Mouse (Mus musculus) left cerebral cortex, postnatal 10 days (tissue): ENCODE measurements around the gene Tex22. TPM values are rescaled to one million over a fixed set of nuclear protein-coding genes. Genes with fewer than 3 reads are reported as not detected.

Experiments used
- DNase-seq, 2 experiments: peaks; one replicate each; pipeline ENCODE4 v3.0.0; 2021 to 2022; ENCODE audit warnings: low spot score in 2 of 2, mixed read lengths in 1 of 2; ENCODE audit errors: extremely low spot score in 1 of 2
- intact Hi-C: fragments of 180-260 bp; cut with DNase I; formaldehyde crosslinking; loops from one replicate; pipeline ENCODE4 v1.15.1; 2025
- total RNA-seq, 2 experiments: library from RNA; stranded (reverse); gene quantifications; 2 replicates each; pipeline ENCODE4 v1.2.3; 2021

Gene Tex22
- total RNA-seq, 2 experiments from 2014 or later, result 0.41 to 0.73 TPM

DNA sequence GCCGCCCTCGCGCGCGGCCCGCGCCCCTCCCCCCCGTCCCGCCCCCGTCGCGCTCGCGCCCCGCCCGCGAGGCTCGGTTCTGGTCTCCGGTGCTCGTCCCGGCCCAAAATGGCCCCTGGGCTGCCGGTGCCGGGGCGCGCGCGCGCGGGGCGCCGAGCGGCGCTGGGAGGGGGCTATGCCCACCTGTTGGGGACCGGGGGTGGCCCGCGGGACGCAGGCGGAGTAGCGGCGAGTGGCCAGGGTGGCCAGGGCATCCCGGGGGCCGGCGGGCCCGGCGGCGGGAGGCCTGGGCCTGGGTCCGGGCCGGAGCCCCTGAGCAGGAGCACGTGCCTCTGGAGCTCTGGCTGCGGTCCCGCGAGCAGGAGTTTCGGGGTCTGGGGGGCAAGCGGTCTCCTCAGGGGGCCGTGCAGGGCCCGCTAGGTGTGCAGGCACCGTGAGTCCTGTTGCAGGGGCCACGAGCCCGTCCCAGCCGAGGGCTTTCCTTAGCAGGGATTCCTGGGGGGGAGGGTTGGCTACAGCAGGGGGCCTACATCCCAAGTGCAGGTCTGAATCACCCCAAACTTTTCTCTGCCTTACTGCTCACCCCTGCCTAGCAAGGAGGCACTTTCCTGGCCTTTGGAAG, 24.3 kb downstream of the Tex22 start:
- DNase-seq, result peak in 1 of 2 experiments; percentile 55
- intact Hi-C loops, result no loop called here

DNA sequence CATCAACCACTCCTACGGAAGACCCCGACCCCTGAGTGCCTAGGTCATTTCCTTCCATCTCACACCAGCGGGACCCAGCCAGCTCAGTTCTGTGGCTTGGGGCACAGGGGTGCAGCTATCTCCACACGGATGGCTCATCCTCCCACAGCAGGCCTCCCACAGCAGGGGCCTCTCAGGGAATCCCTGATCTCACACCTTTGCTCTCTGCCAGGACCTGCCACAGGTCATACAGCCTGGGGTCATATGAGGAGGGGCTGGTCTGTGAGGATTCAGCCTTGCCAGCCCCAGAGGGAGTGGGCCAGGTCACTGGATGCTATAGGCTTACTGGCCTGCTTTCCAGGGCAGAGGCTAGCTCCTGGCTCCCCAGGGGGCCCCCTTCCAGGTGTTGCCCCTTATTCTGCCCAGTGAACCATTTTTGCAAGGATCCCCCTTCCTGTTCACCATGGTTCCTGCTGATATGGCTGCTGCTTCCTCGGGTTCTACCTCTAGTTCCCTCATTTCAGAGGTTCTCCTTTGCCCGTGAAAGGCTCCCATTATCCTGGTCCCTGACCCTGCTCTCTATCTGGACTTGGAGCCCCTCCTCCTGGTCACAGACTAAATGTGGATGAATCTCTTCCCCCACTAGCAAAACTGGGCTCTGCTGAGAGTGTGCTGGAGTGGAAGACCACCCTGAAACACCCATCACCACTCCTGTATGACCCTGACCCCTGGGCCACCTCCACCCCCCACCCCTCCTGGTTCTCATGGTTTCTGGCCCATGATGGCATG, 25.4 kb downstream of the Tex22 start:
- intact Hi-C loops, result no loop called here
- no peak for DNase-seq

DNA sequence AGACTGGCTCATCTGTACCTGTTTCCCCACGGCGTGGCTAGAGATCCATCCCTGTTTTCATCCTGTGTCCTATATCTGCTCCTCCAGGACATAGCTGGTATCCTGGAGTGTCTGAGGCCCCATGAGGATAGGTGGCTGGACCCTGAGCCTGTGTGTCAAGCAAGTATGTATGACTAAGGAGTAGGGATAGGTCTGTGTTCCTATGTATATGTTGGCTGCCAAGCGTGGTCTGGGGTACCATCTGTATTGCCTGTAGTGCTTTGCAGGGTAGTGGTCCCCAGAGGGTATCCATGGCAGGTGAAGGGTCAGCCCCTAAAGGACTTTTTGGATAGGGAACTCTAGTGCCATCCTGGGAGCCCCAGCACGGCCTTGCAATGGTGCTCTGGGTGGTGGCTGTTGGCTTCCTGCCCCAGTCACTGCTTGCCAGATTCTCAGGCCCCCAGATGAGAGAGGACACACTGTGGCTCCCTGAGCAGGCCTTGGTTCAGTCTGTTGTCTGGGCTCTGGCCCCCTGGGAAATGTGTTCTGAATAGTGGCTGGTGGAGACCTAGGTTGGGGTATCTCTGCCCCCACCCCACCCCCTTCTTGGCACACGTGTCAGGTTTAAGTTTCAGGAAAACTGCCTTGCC, 26.3 kb downstream of the Tex22 start:
- intact Hi-C loops, result no loop called here
- DNase-seq, result peak in 1 of 2 experiments; percentile 62

DNA sequence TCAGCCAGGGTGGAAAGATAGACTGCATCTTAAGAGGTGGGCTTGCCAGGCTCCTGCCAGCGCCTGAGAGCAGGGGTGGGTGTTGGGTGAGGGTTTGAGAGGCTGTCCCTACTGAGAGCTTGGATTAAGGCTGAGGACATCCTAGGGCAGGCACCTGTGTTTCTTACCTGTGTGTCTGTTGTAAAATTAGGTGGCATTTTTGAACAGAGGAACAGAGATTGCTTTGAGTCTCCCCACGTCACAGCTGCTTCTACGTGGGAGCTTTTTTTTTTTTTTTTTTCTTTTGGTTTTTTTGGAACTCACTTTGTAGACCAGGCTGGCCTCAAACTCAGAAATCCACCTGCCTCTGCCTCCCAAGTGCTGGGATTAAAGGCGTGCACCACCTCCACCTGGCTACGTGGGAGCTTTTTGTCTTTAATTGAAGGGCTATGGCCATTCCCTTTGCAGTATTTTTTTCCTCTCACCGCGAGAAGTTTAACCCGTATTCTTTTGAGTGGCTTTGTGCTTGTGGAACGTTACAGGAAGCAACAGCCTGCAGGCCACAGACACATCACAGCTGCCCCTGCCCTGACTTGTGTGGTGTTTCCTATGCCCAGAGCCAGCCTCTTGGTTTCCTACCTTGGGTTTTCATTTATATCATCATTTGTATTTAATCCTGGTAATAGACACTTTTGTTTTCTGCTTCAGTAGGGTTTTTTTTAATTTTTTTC, 27.1 kb downstream of the Tex22 start:
- intact Hi-C loops, result no loop called here
- no peak for DNase-seq

DNA sequence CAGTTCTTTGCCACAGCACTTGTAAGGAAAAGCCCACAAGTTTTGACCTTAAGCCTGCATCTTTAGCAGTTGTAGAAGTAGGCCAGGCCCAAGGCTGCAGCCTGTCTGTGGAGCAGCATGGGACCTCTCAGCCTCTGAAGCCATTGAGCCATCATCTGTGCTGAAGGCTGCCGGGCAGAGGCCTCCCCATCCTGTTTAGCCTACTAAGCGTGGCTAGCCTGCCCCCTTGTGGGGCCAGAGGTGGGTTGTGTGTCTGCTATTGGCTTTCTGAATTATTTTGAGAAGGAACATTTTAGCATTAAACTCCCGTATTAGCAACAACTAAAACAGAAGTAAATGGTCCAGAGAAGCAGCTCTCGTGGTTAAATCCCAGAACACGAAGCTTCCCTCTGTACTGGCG, 28.2 kb downstream of the Tex22 start:
- intact Hi-C loops, result no loop called here
- peak in 1 of 2 experiments; percentile 74 for DNase-seq

DNA sequence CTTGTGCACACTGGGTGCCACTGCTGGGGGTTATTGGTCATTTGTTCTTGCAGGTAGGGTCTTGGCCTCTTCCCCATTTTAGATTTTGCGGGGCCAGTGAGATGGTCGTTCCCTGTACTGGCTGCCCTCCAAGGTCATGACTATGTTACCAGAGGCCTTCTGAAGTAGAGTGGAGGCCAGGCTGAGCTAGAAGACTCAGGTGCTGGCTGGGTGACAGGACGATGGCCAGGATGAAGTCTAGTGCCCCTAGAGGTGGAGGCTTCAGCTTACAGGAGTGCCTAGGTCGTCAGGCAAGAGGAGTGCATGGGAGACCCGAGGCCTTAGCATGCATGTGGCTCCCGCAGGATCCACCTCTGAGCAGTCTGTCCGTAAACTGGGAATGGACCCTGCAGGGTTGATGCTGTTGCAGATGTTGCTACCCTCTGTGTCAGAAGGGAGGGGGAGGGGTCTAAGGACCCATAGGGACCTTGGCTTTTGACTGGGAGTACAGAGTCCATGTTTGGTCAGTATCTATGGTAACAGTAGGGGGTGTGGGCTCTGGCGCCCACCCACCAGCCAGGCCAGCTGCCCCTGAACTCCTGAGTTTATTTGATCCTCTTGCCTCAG, 29.6 kb downstream of the Tex22 start:
- no peak for DNase-seq
- intact Hi-C loops, result no loop called here

DNA sequence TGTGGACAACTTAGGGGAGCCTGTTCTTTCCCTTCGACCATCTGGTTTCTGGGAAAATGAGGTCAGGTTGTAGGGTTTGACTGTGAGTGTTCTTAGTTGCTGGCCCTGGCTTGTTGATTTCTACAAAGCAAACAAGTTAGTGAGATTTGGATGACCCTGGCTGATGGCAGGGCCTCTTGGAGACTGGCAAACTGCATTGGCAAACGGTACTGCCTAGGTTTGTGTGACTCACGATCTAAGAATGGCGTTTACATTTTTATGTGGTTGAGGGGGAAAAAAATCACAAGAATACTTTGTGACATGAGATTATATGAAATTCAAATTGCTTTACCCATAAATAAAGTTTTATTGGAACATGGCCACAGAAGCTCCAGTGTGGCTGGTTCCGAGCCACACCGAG, 32.1 kb downstream of the Tex22 start:
- intact Hi-C loops, result no loop called here
- no peak for DNase-seq

DNA sequence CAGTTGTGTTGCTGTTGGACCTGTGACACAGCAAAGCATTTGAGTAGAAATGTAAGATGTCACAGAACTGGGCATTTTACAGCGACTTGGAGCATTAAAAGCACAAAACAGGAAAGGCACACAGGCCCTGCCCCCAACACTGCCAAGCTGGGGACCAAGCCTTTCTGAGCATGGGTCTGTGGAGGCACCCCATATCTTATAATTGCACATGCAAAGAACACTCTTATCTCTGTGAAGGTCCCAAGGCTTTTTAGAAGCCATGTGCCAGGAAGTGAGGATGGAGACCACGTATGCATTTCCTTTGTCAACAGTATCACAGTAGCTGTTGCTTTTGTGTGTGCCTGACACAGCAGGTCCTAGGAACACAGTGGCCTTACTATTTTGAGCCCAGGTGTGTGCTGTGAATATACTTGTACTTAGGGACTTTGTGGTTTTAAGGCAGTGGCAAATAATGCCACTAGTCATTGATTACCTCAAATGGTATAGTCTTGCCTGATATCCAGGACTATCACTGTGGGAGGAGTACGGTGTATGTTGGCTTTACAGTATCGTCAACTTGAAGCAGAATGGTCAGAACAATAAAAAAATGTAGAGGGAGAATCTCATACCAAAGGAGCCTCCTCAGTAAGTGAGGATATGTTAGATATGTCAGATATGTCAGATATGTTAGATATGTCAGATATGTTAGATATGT, 33.3 kb downstream of the Tex22 start:
- intact Hi-C loops, result no loop called here
- no peak for DNase-seq

DNA sequence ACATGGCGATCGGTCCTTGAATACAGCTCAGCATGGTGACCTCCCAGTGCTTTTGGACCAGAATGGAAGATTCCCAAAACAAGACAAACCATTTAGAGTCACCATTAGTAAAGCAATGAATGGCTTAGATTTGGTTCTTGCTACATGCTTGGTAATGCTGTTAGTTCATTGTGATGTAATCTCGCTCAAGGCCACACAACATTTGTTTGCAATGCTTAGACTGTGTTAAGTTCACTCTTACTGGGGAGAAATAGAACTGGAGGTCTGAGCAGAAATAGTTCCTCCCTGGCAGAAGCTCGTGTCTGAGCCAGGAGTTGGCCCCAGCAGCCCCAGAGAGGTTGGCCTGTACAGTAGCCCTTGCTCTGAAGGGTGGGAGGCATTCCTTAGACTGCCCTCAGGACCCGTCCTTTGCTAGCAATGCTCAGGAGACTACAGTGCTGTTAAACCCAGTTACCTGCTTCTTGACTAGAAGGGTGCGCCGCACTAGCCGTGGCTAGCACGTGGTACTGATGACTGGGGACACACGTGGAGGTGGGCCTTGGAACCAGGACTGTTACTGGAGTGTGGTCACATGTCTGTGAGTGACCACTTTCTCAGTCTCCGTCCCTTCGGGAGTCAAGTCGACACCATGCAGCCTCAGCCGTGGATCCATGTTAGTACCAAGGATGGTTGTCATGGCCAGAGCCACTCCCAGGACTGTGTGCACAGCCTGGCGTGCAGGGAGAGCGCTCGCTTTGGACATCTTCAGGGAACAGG, 34.4 kb downstream of the Tex22 start:
- no peak for DNase-seq
- intact Hi-C loops, result no loop called here

DNA sequence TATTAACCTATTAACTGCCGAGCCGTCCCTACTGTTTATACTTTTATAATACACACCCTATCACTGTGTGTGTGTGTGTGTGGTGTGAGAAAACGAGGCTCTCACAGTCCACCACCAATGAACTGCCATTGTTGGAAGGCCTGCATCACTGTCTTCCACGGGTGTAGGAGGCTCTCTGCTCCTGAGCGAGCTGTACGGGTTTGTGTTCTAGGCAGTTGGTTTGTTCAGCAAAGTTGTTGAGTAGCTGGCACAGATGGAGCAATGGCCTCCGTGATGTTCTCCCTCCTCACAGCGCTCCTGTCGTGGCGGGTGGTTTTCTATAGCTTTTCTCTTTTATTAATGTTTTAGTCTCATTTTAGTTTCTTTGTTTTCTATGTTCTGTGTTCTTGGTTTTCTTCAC, 35.5 kb downstream of the Tex22 start:
- intact Hi-C loops, result no loop called here
- no peak for DNase-seq

DNA sequence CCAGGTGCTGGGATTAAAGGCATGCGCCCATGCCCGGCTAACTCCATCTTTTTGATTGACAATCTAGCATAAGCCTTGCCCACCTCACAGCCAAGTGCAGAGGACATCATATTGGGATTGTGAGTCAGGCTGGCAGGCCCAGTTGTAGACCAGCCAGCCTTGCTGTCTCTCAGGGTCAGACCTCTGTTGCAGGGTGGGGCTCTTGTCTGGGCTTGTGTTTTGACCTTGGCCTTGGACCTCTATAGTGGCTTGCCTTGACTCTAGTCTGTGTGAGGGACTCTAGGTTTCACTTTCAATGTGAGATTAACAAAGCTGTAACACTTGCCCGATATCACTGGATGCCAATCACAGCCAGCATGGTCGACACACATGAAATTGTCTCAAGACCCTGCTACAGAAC, 39.8 kb downstream of the Tex22 start:
- intact Hi-C loops, result no loop called here
- DNase-seq, result no peak

DNA sequence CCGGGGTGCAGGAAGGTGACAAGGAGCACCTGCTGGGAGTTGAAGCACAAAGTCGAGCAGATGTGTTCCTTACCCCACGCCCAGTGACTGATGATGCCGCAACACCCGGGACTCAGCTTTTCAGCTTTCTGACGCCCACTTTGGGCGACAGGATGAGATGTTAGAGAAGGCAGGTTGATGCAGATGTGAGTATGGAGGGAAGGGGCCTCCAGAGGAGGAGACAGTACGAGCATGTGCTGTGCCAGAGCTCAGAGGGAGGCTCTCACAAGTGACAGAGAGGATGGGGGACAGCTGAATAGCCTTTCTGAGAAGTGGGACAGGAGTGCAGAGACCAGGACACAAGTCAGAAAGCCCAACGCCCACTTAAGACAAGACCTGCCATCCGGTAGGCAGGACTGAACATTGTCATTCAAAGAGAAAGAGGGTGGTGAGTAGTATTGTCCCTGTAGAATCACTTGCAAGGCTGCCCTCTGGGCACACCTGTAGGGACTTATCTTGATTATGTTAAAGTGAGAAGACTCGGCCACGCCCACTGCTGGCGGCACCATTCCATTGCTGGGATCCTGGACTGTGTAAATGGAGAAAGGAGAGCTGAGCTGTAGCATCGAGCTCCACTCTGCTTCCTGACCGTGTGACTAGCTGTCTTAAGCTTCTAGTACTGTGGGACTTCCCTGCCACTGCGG, 40.7 kb downstream of the Tex22 start:
- intact Hi-C loops, result no loop called here
- DNase-seq, result no peak

DNA sequence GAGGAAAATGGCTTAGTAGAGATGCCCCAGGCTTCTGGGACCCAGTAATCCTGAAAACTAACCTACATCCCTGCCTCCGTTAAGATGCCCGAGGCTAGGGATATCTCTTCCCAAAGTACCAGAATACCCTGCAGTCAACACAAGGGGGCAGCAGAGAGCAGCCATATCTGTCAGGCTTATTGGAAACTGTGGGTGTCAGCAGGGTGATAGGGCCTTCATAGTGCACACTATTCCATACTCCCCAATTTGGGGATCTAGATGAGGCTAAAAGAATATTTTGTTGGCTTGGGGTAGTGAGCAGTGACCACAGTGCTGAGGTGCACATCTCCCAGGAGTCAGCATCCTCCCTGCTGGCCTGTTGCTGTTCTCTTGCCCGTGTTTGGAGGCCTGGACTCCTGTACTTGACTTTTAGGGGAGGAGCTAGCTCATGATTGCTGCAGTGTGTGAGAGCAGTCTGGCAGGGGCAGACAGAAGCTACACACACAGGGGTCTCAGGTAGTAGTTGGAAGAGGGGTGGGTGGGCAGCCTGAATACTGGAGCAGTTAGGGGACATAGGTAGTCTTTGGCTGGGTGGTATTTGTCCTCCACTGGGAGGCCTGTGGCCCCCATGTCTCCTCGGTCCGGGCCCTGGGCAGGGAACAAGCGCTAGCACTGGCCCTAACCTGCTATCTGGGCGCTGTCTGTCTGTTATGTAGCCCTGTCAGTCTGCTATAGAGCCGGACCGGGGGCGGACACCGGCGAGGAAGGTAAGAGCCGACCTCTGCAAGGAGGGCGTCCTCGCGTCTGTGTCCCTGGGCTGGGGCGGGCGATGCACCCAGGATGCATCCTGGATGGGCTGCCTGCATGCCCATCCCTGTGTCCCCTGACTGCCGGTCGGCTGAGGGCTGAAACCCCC, 45.5 kb downstream of the Tex22 start:
- DNase-seq, result peak; percentile 74 to 83
- intact Hi-C loops, result no loop called here

DNA sequence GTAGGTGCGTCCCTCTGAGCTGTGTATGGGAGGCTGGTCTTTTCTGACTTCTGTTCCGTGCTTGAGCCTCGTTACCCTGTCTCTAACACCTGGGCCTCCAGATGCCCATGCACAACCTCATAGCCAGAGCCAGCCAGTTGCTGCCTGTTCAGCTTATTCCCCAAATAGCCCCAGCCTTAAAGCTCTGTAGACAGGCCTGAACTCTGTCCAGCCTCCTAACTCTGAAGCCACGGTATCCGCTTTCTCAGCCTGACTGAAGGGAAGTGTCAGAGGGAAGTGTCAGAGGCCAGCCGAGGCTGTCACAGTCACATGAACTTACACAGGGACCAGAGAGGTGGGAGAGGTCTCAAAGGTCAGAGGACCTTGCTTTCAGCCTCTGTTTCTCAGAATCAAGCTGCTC, 50.4 kb downstream of the Tex22 start:
- intact Hi-C loops, result no loop called here
- DNase-seq, result peak in 1 of 2 experiments; percentile 21

DNA sequence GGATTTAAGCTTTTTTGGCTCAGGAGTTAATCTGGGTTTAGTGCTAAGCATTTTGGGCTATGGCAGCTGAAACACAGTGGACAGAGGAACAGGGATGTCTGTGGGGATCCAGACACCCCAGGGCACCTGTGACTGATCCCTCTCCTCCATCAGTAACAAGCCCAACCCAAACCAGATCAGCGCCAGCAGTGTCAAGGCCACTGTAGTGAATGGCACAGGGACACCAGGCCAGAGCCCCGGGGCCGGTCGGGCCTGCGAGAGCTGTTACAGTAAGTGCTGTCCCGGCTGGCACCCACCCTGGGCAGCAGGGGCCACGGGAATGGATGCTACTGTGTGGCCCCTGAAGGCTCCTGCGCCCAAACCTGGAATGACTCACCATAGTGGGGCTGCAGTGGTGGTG, 56.4 kb downstream of the Tex22 start:
- peak in 1 of 2 experiments; percentile 31 for DNase-seq
- intact Hi-C loops, result no loop called here

DNA sequence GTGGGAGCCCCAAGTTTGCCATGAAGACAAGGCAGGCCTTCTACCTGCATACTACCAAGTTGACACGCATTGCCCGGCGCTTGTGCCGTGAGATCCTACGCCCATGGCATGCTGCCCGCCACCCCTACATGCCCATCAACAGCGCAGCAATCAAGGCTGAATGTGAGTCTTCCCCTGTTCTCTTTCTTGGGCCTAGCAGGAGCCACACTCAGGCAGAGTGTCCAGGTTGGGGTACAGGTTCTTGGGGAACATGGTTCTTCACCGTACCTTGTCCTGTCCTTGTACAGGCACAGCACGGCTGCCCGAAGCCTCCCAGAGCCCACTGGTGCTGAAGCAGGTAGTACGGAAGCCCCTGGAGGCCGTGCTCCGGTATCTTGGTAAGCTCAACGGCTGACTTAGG, 57.3 kb downstream of the Tex22 start:
- intact Hi-C loops, result no loop called here
- DNase-seq, result peak in 1 of 2 experiments; percentile 24
